Mouse (Mus musculus): ENCODE results near the gene Gcnt1.

- TF ChIP-seq TCF3 (IDR thresholded peaks at IDR 0.05; ENCODE audit: insufficient read length, low read depth) (no peak), CEBPB (IDR thresholded peaks at IDR 0.05; ENCODE audit: insufficient read depth, poor library complexity, severe bottlenecking) (no peak), MYOD1 (IDR thresholded peaks at IDR 0.05; ENCODE audit: control insufficient read depth in 1 of 3, insufficient read length in 2 of 3, low read depth in 2 of 3) (no peak), POLR2A (IDR thresholded peaks at IDR 0.05; ENCODE audit: insufficient read length, low read depth) (no peak), USF1 (IDR thresholded peaks at IDR 0.05; ENCODE audit: low read depth) (no peak), MAX (IDR thresholded peaks at IDR 0.05; ENCODE audit: low read depth) (no peak), SRF (IDR thresholded peaks at IDR 0.05; ENCODE audit: control insufficient read depth, insufficient read length, low read depth) (no peak), E2F4 (IDR thresholded peaks at IDR 0.05; ENCODE audit: insufficient read depth) (no peak), MYOG (IDR thresholded peaks at IDR 0.05; ENCODE audit: control insufficient read depth in 1 of 3, insufficient read depth in 1 of 3, insufficient read length in 2 of 3, low read depth in 2 of 3) (no peak), POLR2AphosphoS2 (IDR thresholded peaks at IDR 0.05; ENCODE audit: insufficient read length, low read depth) (no peak), REST (IDR thresholded peaks at IDR 0.05; ENCODE audit: insufficient read depth, insufficient read length) (no peak)
Observed at GRCm38 (mm10) chr19:17380549-17380948, 7.9 kb upstream of the Gcnt1 start.
